Mouse (Mus musculus) liver, embryonic 14.5 days (tissue): ENCODE measurements around the gene Cdh26. TPM values are rescaled to one million over a fixed set of nuclear protein-coding genes. Genes with fewer than 3 reads are reported as not detected.

ENCODE experiments used
- ATAC-seq: fragments of 200-750 bp; cut with Nextera tagmentation; 2 replicates; pipeline ENCODE4 v1.8.0; 2017; ENCODE audit warnings: moderate number of reproducible peaks, mild to moderate bottlenecking, moderate library complexity; ENCODE audit not compliant: insufficient read depth
- DNase-seq, 3 experiments: peaks; one replicate each; pipeline ENCODE4 v3.0.0-alpha.2; 2012 to 2013; ENCODE audit warnings: low read depth in 3 of 3, low spot score in 3 of 3
- H3K27ac ChIP-seq: fragments of 300-500 bp; sonication (generic); 2 replicates; pipeline ENCODE4 v1.5.1; 2014; ENCODE audit warnings: moderate library complexity, mild to moderate bottlenecking, control low read depth, inconsistent platforms
- H3K27me3 ChIP-seq: fragments of 300-500 bp; sonication (generic); 2 replicates; pipeline ENCODE4 v1.6.1; 2014; ENCODE audit warnings: mild to moderate bottlenecking, low read length, moderate library complexity; ENCODE audit not compliant: control insufficient read depth, insufficient read depth
- H3K36me3 ChIP-seq: fragments of 300-500 bp; sonication (generic); replicated peaks from 2 replicates; pipeline ENCODE4 v1.6.1; 2014; ENCODE audit warnings: low read depth; ENCODE audit not compliant: control insufficient read depth, insufficient read depth
- H3K4me1 ChIP-seq, 2 experiments: fragments of 200-500 bp in 1 of 2; fragments of 300-500 bp in 1 of 2; sonication (generic) in 1 of 2; replicated peaks; 2 replicates each; pipeline ENCODE4 v1.6.1; 2012 to 2014; ENCODE audit warnings: antibody characterized with exemption in 1 of 2, inconsistent platforms in 1 of 2, low read length in 1 of 2; ENCODE audit not compliant: control insufficient read depth in 2 of 2, insufficient read depth in 2 of 2
- H3K4me2 ChIP-seq: fragments of 300-500 bp; sonication (generic); 2 replicates; pipeline ENCODE4 v1.6.1; 2014; ENCODE audit warnings: low read depth, mild to moderate bottlenecking, control low read depth, moderate library complexity
- H3K4me3 ChIP-seq, 2 experiments: fragments of 200-500 bp in 1 of 2; fragments of 300-500 bp in 1 of 2; sonication (generic) in 1 of 2; 2 replicates each; pipeline ENCODE4 v1.5.1; 2012 to 2014; ENCODE audit warnings: low read depth in 2 of 2, low read length in 2 of 2, mild to moderate bottlenecking in 2 of 2, control low read depth in 1 of 2, inconsistent platforms in 1 of 2, moderate library complexity in 1 of 2; ENCODE audit not compliant: insufficient read depth in 1 of 2
- H3K9ac ChIP-seq: fragments of 300-500 bp; sonication (generic); replicated peaks from 2 replicates; pipeline ENCODE4 v1.6.1; 2014; ENCODE audit warnings: mild to moderate bottlenecking, control low read depth, moderate library complexity
- H3K9me3 ChIP-seq: fragments of 300-500 bp; sonication (generic); 2 replicates; pipeline ENCODE4 v1.6.1; 2016; ENCODE audit warnings: low read length, mixed read lengths; ENCODE audit not compliant: control insufficient read depth
- CTCF ChIP-seq: IDR thresholded peaks from 2 replicates; pipeline ENCODE4 v1.5.1; 2016; ENCODE audit warnings: antibody characterized with exemption, low read depth, control low read depth
- EP300 ChIP-seq: IDR thresholded peaks from 2 replicates; pipeline ENCODE4 v1.6.1; 2016; ENCODE audit warnings: antibody characterized with exemption, low read depth
- WGBS: fragments of 180-500 bp; shearing (Covaris S2); extraction: QIAGEN DNeasy Blood & Tissue Kit; methylation state at CpG from one replicate; pipeline ENCODE4 v1.1.7; 2014; ENCODE audit not compliant: insufficient replicate concordance; 5-methylcytosine and 5-hydroxymethylcytosine counted together
- polyA plus RNA-seq, 2 experiments: library from polyadenylated mRNA; depleted of rRNA in 1 of 2; stranded (reverse) in 1 of 2; unstranded in 1 of 2; fragments of >200 nt; fragmentation: Nextera tagmentation in 1 of 2; extraction: Ambion mirVana in 1 of 2; gene quantifications; 2 replicates each; pipeline versions ENCODE4 v1.2.1 to v1.2.3; 2012 to 2014

Cdh26 gene
- polyA plus RNA-seq, 2 experiments = 0.09 to 0.15 TPM

DNA sequence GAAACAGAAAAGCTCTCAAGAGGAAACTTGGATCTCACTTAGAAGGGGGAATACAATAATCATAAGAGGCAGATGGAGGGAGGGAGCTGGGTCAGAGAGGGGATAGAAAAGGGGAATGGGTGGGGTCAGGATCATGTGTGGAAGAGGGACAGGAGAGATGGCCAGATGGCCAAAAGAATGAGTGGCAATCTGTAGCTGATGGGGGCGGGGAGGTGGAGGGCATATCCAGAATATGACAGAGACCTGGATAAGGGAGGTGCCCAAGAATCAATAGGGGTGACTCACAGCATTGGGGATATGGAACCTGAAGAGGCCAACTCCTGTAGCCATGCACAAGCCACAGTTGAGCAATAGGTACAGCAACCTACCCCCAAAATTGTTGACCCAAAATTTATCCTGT is 92.5 kb downstream of the Cdh26 start:
- WGBS = 38% methylated on average over 1 of the region's 1 CpGs
- DNase-seq (no peak), ATAC-seq (no peak)
- H3K4me3 ChIP-seq = no peak overlapping the region
- H3K9me3 ChIP-seq = no peaks in the 10 kb centered on the region
- H3K27ac ChIP-seq = no peak overlapping the region
- TF ChIP-seq EP300 = no peak
- TF ChIP-seq CTCF = no peak
- no peak overlapping the region for H3K9ac ChIP-seq
- H3K27me3 ChIP-seq = no peaks in the 10 kb centered on the region
- H3K4me2 ChIP-seq = no peak overlapping the region
- no peaks in the 10 kb centered on the region for H3K36me3 ChIP-seq
- no peaks in the 10 kb centered on the region for H3K4me1 ChIP-seq

GRCm38 (mm10) chr2:178526776-178527175 is 96.4 kb downstream of the Cdh26 start:
- 64% methylated on average over 6 of the region's 6 CpGs for WGBS
- Histone ChIP-seq H3K4me2 (no peak overlapping the region), H3K4me3 (no peak overlapping the region), H3K36me3 (no peaks in the 10 kb centered on the region), H3K9ac (no peak overlapping the region), H3K27ac (no peak overlapping the region), H3K9me3 (no peaks in the 10 kb centered on the region), H3K27me3 (no peaks in the 10 kb centered on the region), H3K4me1 (no peaks in the 10 kb centered on the region)
- DNase-seq = no peak
- TF ChIP-seq EP300 (no peak), CTCF (no peak)
- no peak for ATAC-seq

DNA sequence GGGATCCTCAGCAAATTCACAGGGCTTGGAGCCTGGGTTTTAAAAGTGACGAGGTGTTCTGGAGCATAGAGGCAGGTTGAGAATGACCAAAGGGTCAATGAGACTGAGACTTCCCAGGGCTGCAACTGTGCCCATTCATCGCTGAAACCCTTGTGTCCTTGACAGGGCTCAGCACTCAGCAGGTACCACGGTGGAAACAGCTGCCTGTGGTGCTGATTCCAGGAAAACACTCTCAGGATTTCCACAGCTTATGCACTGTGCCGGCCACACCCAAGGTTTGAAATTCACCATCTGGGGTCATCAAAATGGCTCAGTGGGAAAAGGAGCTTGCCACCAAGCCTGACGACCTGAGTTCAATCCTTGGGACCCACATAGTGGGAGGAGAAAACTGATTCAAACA is 100.9 kb downstream of the Cdh26 start:
- H3K36me3 ChIP-seq = no peaks in the 10 kb centered on the region
- H3K27me3 ChIP-seq = no peaks in the 10 kb centered on the region
- no peak for DNase-seq
- 48% methylated on average over 5 of the region's 5 CpGs for WGBS
- no peak overlapping the region for H3K4me3 ChIP-seq
- H3K27ac ChIP-seq = no peak overlapping the region
- no peak overlapping the region for H3K4me2 ChIP-seq
- no peak for ATAC-seq
- H3K9ac ChIP-seq = no peak overlapping the region
- H3K9me3 ChIP-seq = no peaks in the 10 kb centered on the region
- TF ChIP-seq CTCF = no peak
- no peak for TF ChIP-seq EP300
- H3K4me1 ChIP-seq = no peaks in the 10 kb centered on the region

DNA sequence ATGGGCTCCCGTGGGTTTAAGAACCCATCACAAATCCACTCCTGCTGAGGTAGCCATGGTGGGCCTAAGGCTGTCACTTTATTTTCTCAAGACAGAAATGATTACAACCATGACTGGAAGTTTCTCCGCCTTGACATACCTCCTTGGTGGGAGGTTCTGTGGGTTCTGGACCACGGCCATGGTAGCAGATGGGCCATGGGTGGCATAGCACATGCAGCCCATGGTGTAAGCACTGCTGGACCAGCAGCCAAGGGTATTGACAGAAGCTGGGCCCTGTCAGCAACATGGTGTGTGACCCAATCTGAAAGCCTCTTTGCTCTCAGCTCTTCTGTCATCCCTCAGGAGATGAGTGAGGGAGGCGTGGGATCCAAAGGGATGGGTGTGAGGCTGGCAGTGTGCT is 106.2 kb downstream of the Cdh26 start:
- TF ChIP-seq EP300 = no peak
- TF ChIP-seq CTCF = no peak
- DNase-seq = no peak
- Histone ChIP-seq H3K4me1 (no peaks in the 10 kb centered on the region), H3K4me3 (no peak overlapping the region), H3K27ac (no peak overlapping the region), H3K9me3 (no peaks in the 10 kb centered on the region), H3K27me3 (no peaks in the 10 kb centered on the region), H3K4me2 (no peak overlapping the region), H3K9ac (no peak overlapping the region), H3K36me3 (no peaks in the 10 kb centered on the region)
- no peak for ATAC-seq
- WGBS = 69% methylated on average over 4 of the region's 4 CpGs

Other genes with a start within 250 kb of the Cdh26 start
- 0.02 TPM in 2 replicates for gene Sycp2, start 22.8 kb upstream of the Cdh26 start, polyA plus RNA-seq (2012; rRNA removed)
- gene Sycp2, start 22.8 kb upstream of the Cdh26 start, polyA plus RNA-seq (2014; fragmentation: Nextera tagmentation; extraction: Ambion mirVana) = not detected in 2 replicates
- gene Ppp1r3d, start 16.1 kb upstream of the Cdh26 start, polyA plus RNA-seq (2012; rRNA removed) = 0.45 and 0.47 TPM in 2 replicates
- 0.42 and 0.52 TPM in 2 replicates for gene Ppp1r3d, start 16.1 kb upstream of the Cdh26 start, polyA plus RNA-seq (2014; fragmentation: Nextera tagmentation; extraction: Ambion mirVana)
- gene Fam217b, start 16.0 kb upstream of the Cdh26 start, polyA plus RNA-seq (2012; rRNA removed) = 0.29 and 0.38 TPM in 2 replicates
- gene Fam217b, start 16.0 kb upstream of the Cdh26 start, polyA plus RNA-seq (2014; fragmentation: Nextera tagmentation; extraction: Ambion mirVana) = 0.50 and 0.82 TPM in 2 replicates